Mouse (Mus musculus) left cerebral cortex, adult 2 months (tissue): ENCODE measurements around the gene Abca1. TPM values are rescaled to one million over a fixed set of nuclear protein-coding genes. Genes with fewer than 3 reads are reported as not detected.

ENCODE experiments used
- DNase-seq, 2 experiments: peaks; one replicate each; pipeline ENCODE4 v3.0.0; 2021 to 2022; ENCODE audit warnings: low spot score in 2 of 2, mixed read lengths in 1 of 2; ENCODE audit errors: extremely low spot score in 1 of 2
- H3K27ac ChIP-seq: fragments of 200-600 bp; 2 replicates; pipeline ENCODE4 v1.8.1; 2022
- H3K4me3 ChIP-seq: fragments of 200-600 bp; 2 replicates; pipeline ENCODE4 v1.8.1; 2022
- CTCF ChIP-seq: fragments of 200-600 bp; IDR thresholded peaks from 2 replicates; pipeline ENCODE4 v1.8.1; 2022; ENCODE audit warnings: antibody characterized with exemption, mild to moderate bottlenecking, moderate library complexity
- intact Hi-C: fragments of 180-260 bp; cut with DNase I; formaldehyde crosslinking; loops from one replicate; pipeline ENCODE4 v1.15.1; 2025
- total RNA-seq, 2 experiments: library from RNA; stranded (reverse); gene quantifications; 2 replicates each; pipeline ENCODE4 v1.2.3; 2021

Abca1 gene
- total RNA-seq, 2 experiments from 2014 or later: 17.0 to 19.5 TPM

- TF ChIP-seq CTCF: no peak
- no peak overlapping the region for H3K4me3 ChIP-seq
- intact Hi-C loops: no loop called here
- H3K27ac ChIP-seq: no peak overlapping the region
- no peak for DNase-seq
Measured at GRCm38 (mm10) chr4:53130622-53131517, 28.8 kb downstream of the Abca1 start.

GRCm38 (mm10) chr4:53129716-53130301 is 29.9 kb downstream of the Abca1 start:
- no peak overlapping the region for H3K4me3 ChIP-seq
- intact Hi-C loops: no loop called here

GRCm38 (mm10) chr4:53127266-53127665 is 32.4 kb downstream of the Abca1 start:
- no peak overlapping the region for H3K4me3 ChIP-seq
- no peak for DNase-seq
- no peak for TF ChIP-seq CTCF
- no peak overlapping the region for H3K27ac ChIP-seq
- intact Hi-C loops: no loop called here

More at GRCm38 (mm10) chr4:53129716-53130301, 29.9 kb downstream of the Abca1 start:
- TF ChIP-seq CTCF: no peak
- no peak overlapping the region for H3K27ac ChIP-seq
- DNase-seq: no peak

- DNase-seq: no peak
- no peak for TF ChIP-seq CTCF
- intact Hi-C loops: no loop called here
Measured at GRCm38 (mm10) chr4:53126794-53127193, 32.9 kb downstream of the Abca1 start.

GRCm38 (mm10) chr4:53124837-53125490 is 34.7 kb downstream of the Abca1 start:
- Histone ChIP-seq H3K4me3 (no peak overlapping the region), H3K27ac (no peak overlapping the region)
- intact Hi-C loops: loop anchor here (5.0 kb wide), 1 partner anchor 32 kb away; the partner anchor contains the start of gene Abca1
- no peak for DNase-seq
- no peak for TF ChIP-seq CTCF

More at GRCm38 (mm10) chr4:53126794-53127193, 32.9 kb downstream of the Abca1 start:
- Histone ChIP-seq H3K27ac (no peak overlapping the region), H3K4me3 (no peak overlapping the region)

- no peak for TF ChIP-seq CTCF
- H3K4me3 ChIP-seq: no peak overlapping the region
- H3K27ac ChIP-seq: no peak overlapping the region
- intact Hi-C loops: loop anchor here (5.0 kb wide), 1 partner anchor 35 kb away; the partner anchor contains the start of gene Abca1
- no peak for DNase-seq
Measured at GRCm38 (mm10) chr4:53122310-53122709, 37.4 kb downstream of the Abca1 start.

- H3K4me3 ChIP-seq: no peak overlapping the region
- TF ChIP-seq CTCF: no peak
- intact Hi-C loops: loop anchor here (5.0 kb wide), 1 partner anchor 36 kb away; the partner anchor contains the start of gene Abca1
- DNase-seq: no peak
- no peak overlapping the region for H3K27ac ChIP-seq
Measured at GRCm38 (mm10) chr4:53121516-53122227, 38.0 kb downstream of the Abca1 start.

GRCm38 (mm10) chr4:53121084-53121483 is 38.6 kb downstream of the Abca1 start:
- no peak for DNase-seq
- no peak overlapping the region for H3K4me3 ChIP-seq
- no peak for TF ChIP-seq CTCF
- no peak overlapping the region for H3K27ac ChIP-seq
- intact Hi-C loops: loop anchor here (5.0 kb wide), 1 partner anchor 36 kb away; the partner anchor contains the start of gene Abca1

GRCm38 (mm10) chr4:53120038-53120685 is 39.5 kb downstream of the Abca1 start:
- H3K4me3 ChIP-seq: no peak overlapping the region
- DNase-seq: no peak
- no peak overlapping the region for H3K27ac ChIP-seq
- intact Hi-C loops: loop anchor here (5.0 kb wide), 1 partner anchor 37 kb away; the partner anchor contains the start of gene Abca1
- no peak for TF ChIP-seq CTCF

- DNase-seq: no peak
- intact Hi-C loops: loop anchor here (5.0 kb wide), 1 partner anchor 79 kb away; no protein-coding TSS in a partner anchor
- H3K4me3 ChIP-seq: no peak overlapping the region
- no peak overlapping the region for H3K27ac ChIP-seq
- TF ChIP-seq CTCF: no peak
Measured at GRCm38 (mm10) chr4:53118643-53119042, 41.1 kb downstream of the Abca1 start.

- TF ChIP-seq CTCF: peak; percentile 61
- Histone ChIP-seq H3K27ac (no peak overlapping the region), H3K4me3 (no peak overlapping the region)
- no peak for DNase-seq
- intact Hi-C loops: loop anchor here (2.0 to 5.0 kb wide), 2 partner anchors 80 to 477 kb away; no protein-coding TSS in a partner anchor
Measured at GRCm38 (mm10) chr4:53117610-53118009, 42.1 kb downstream of the Abca1 start.
